Mouse (Mus musculus): Measurements from ENCODE around the gene Prkd1.
A peak's percentile ranks its signal among the peaks of the same experiment; 100 is the strongest.

Gene Prkd1

GRCm38 (mm10) chr12:50430129-50430703 lies 218.7 kb downstream of the Prkd1 start:
- no peak for DNase-seq (ENCODE audit: low read depth, low spot score)

GRCm38 (mm10) chr12:50352404-50352803 lies 296.5 kb downstream of the Prkd1 start:
- no peak for DNase-seq (ENCODE audit: low read depth, low spot score)

DNA sequence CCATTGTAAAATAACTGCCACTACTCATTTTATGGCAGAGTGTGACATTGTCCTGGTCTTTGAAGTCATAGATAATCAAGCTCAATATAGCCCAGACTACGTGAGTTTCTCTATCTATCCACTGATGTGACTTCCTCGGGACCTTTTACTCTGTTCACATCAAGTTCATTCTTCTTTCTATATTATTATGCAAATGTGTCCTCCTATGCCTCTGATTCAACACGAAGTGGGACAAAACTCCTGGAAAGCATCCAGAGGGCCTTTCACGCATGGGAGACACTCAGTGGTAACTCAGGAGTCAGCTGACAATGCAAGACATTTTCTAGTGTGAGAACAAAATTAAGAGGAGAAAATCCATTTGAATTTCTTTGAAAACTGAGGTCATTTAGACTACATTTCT lies 315.7 kb downstream of the Prkd1 start:
- no peak for DNase-seq (ENCODE audit: low read depth, low spot score)

DNA sequence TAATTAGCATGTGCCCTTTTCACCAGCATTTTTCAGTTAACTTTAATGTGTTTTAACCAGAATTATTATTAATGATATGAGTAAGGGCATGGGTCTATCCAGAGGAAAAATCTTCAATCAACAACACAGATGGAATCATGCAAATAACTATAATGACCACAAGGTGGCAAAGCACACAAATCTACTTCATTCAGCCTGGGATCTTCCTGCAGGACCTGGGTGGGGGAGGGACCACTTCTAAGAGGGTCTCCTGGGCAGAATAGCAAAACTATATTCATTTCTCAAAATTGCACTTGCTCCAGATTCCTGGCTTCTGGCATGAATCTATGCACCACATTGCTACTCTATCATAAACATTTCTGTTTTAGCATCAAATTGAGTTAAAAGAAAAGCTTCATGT lies 334.3 kb downstream of the Prkd1 start:
- peak; percentile 10 for DNase-seq (ENCODE audit: low read depth, low spot score)

- no peak for DNase-seq (ENCODE audit: low read depth, low spot score)
Measured at GRCm38 (mm10) chr12:50309276-50309675, 339.6 kb downstream of the Prkd1 start.

- DNase-seq (ENCODE audit: low read depth, low spot score), result peak; percentile 16
Measured at GRCm38 (mm10) chr12:50301334-50301733, 347.6 kb downstream of the Prkd1 start.

DNA sequence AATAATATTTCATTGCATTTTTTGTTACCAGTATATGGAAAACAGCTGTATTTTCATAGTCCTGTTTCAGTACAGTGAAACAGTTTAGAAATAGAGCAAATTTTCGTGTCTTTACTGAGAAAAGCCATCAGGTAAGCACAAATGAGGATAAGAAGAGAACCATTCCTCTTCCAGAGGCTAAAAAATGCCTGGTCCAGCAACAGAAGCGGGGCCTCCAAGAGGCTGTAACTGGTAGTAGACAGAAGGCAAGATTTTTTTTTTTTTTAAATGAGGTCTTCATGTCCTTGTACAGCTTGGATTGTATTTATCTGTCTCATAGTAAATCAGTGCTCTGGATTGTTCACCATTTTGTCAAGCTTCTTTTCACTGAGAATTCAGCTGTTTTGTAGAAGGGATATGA lies 352.8 kb downstream of the Prkd1 start:
- DNase-seq (ENCODE audit: low read depth, low spot score), result no peak

- no peak for DNase-seq (ENCODE audit: low read depth, low spot score)
Measured at GRCm38 (mm10) chr12:50295549-50295948, 353.3 kb downstream of the Prkd1 start.

- peak; percentile 22 for DNase-seq (ENCODE audit: low read depth, low spot score)
Measured at GRCm38 (mm10) chr12:50292834-50293233, 356.1 kb downstream of the Prkd1 start.

All from ES-CJ7 (cell line).